Mouse (Mus musculus): ENCODE measurements around the gene Mrpl37. TPM values are rescaled to one million over a fixed set of nuclear protein-coding genes. Genes with fewer than 3 reads are reported as not detected.

Mrpl37 gene
- polyA plus RNA-seq, 2 experiments: 104 to 105 TPM

- no peaks in the 10 kb centered on the region for H3K27me3 ChIP-seq (ENCODE audit: control insufficient read depth, insufficient read depth, low read length)
- H3K9ac ChIP-seq (ENCODE audit: low read depth, low read length, severe bottlenecking): no peak overlapping the region
- H3K27ac ChIP-seq (replicated peaks; ENCODE audit: low read depth, low read length): no peak overlapping the region
- WGBS: 88% methylated on average over 7 of the region's 7 CpGs
- peaks cover 28% of the 10 kb centered on the region; the same call in 1 of the 2 replicates for H3K36me3 ChIP-seq (ENCODE audit: control insufficient read depth, insufficient read depth, low read length)
- ATAC-seq (ENCODE audit: low FRiP score, low read depth): no peak
- no peak for TF ChIP-seq POLR2A (IDR thresholded peaks at IDR 0.05; ENCODE audit: borderline replicate concordance, extremely low read depth, insufficient read depth, insufficient read length)
- H3K4me1 ChIP-seq (ENCODE audit: control insufficient read depth, insufficient read depth, low read length): peaks cover 23% of the 10 kb centered on the region
- H3K4me2 ChIP-seq (replicated peaks; ENCODE audit: low read depth, low read length, severe bottlenecking): no peak overlapping the region
- H3K4me3 ChIP-seq (replicated peaks; ENCODE audit: low read length): no peak overlapping the region
- H3K9me3 ChIP-seq (ENCODE audit: control insufficient read depth, low read length): no peaks in the 10 kb centered on the region
- no peak for DNase-seq (ENCODE audit: low spot score)
Measured at GRCm38 (mm10) chr4:107009548-107009947, 57.1 kb downstream of the Mrpl37 start.

DNA sequence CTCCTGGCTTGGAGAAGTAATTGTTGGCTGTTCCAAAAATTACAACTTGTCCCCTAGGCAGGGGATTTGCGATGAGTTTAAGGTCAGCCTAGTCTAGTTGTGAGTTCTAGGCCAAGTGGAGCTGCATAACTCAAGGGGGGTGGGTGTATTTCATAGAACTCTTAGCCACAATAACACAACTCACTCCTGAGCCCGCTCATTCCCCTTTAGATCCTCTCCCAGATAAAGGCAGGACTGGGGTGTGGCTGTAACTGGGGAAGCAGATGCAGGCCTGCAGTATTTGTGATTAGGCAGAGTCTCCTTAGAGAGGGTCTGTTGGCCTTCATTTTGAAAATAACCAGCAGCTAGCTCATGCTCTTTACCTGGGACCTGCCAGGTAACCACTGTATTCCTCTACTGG, 58.5 kb downstream of the Mrpl37 start:
- Histone ChIP-seq H3K27me3 (ENCODE audit: control insufficient read depth, insufficient read depth, low read length) (no peaks in the 10 kb centered on the region), H3K36me3 (ENCODE audit: control insufficient read depth, insufficient read depth, low read length) (peaks cover 32% of the 10 kb centered on the region; the same call in 1 of the 2 replicates), H3K9ac (ENCODE audit: low read depth, low read length, severe bottlenecking) (no peak overlapping the region), H3K27ac (replicated peaks; ENCODE audit: low read depth, low read length) (no peak overlapping the region), H3K4me3 (replicated peaks; ENCODE audit: low read length) (no peak overlapping the region), H3K4me1 (ENCODE audit: control insufficient read depth, insufficient read depth, low read length) (peaks cover 14% of the 10 kb centered on the region), H3K4me2 (replicated peaks; ENCODE audit: low read depth, low read length, severe bottlenecking) (no peak overlapping the region), H3K9me3 (ENCODE audit: control insufficient read depth, low read length) (no peaks in the 10 kb centered on the region)
- no peak for ATAC-seq (ENCODE audit: low FRiP score, low read depth)
- no peak for DNase-seq (ENCODE audit: low spot score)
- WGBS: 77% methylated on average over 2 of the region's 2 CpGs
- no peak for TF ChIP-seq POLR2A (IDR thresholded peaks at IDR 0.05; ENCODE audit: borderline replicate concordance, extremely low read depth, insufficient read depth, insufficient read length)

DNA sequence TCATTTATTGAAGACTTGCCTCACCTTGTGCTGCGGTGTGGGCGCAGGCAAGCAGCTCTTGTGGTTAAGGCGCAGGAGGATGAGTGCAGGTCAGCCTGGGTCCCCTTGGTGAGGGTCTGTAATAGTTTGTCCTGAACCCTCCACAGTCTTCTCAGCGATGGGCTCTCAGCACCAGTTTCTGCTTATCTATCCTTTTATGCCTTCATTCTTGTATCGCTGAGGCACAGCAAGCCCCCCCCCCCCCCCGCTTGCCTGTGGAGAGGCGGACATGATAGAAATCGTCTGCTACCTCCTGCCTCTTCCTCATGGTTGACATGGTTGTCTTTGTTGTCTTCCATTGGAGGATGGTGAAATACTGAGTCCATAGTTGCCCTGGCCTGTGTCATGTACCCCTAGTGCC, 59.3 kb downstream of the Mrpl37 start:
- no peaks in the 10 kb centered on the region for H3K27me3 ChIP-seq (ENCODE audit: control insufficient read depth, insufficient read depth, low read length)
- H3K4me1 ChIP-seq (ENCODE audit: control insufficient read depth, insufficient read depth, low read length): peaks cover 12% of the 10 kb centered on the region
- no peak for TF ChIP-seq POLR2A (IDR thresholded peaks at IDR 0.05; ENCODE audit: borderline replicate concordance, extremely low read depth, insufficient read depth, insufficient read length)
- DNase-seq (ENCODE audit: low spot score) (no peak), ATAC-seq (ENCODE audit: low FRiP score, low read depth) (no peak)
- no peak overlapping the region for H3K27ac ChIP-seq (replicated peaks; ENCODE audit: low read depth, low read length)
- peaks cover 32% of the 10 kb centered on the region; the same call in 1 of the 2 replicates for H3K36me3 ChIP-seq (ENCODE audit: control insufficient read depth, insufficient read depth, low read length)
- H3K9ac ChIP-seq (ENCODE audit: low read depth, low read length, severe bottlenecking): no peak overlapping the region
- no peak overlapping the region for H3K4me3 ChIP-seq (replicated peaks; ENCODE audit: low read length)
- H3K4me2 ChIP-seq (replicated peaks; ENCODE audit: low read depth, low read length, severe bottlenecking): no peak overlapping the region
- H3K9me3 ChIP-seq (ENCODE audit: control insufficient read depth, low read length): no peaks in the 10 kb centered on the region
- WGBS: 93% methylated on average over 8 of the region's 8 CpGs

DNA sequence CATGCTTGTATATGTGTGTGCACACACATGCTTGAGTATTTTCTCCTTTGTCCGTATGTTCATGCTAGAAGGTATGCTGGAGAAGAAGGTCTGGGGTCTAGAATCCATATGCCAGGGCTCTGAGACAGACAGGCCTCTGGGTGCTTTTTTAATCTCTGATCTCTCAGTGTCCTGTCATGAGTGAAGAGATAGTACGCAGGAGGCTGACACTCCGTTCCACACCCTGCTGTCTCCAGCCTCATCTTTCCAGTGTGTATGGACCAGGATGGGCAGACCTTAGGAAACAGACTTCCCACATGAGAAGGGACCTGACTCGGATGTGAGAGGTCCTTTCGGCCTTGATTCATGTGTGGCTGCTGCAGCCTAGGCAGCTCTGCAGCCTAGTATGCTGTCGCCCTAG, 59.9 kb downstream of the Mrpl37 start:
- Histone ChIP-seq H3K9me3 (ENCODE audit: control insufficient read depth, low read length) (no peaks in the 10 kb centered on the region), H3K9ac (ENCODE audit: low read depth, low read length, severe bottlenecking) (no peak overlapping the region), H3K27ac (replicated peaks; ENCODE audit: low read depth, low read length) (no peak overlapping the region), H3K27me3 (ENCODE audit: control insufficient read depth, insufficient read depth, low read length) (no peaks in the 10 kb centered on the region), H3K4me3 (replicated peaks; ENCODE audit: low read length) (no peak overlapping the region), H3K36me3 (ENCODE audit: control insufficient read depth, insufficient read depth, low read length) (peaks cover 32% of the 10 kb centered on the region; the same call in 1 of the 2 replicates), H3K4me1 (ENCODE audit: control insufficient read depth, insufficient read depth, low read length) (peaks cover 12% of the 10 kb centered on the region), H3K4me2 (replicated peaks; ENCODE audit: low read depth, low read length, severe bottlenecking) (no peak overlapping the region)
- no peak for TF ChIP-seq POLR2A (IDR thresholded peaks at IDR 0.05; ENCODE audit: borderline replicate concordance, extremely low read depth, insufficient read depth, insufficient read length)
- no peak for DNase-seq (ENCODE audit: low spot score)
- 94% methylated on average over 6 of the region's 6 CpGs for WGBS
- no peak for ATAC-seq (ENCODE audit: low FRiP score, low read depth)

DNA sequence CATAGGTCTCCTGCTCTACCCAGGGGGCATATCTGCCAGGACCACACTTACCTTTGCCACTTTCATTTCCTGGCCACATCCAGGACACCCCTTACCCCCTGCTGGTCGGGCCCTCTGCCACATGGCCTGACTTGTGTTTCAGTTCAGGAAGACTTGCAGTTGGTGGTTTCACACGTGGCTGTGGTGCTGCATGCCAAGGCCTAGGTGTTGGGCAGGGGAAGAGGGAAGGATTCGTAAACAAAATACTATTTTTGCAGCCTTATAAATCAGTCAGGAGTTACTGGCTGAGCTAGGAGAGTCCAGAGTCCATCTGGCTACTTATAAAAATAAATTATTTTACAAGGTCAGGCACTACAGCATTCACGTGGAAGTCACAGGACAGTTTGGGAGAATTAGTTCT, 60.4 kb downstream of the Mrpl37 start:
- H3K4me3 ChIP-seq (replicated peaks; ENCODE audit: low read length): no peak overlapping the region
- no peak overlapping the region for H3K4me2 ChIP-seq (replicated peaks; ENCODE audit: low read depth, low read length, severe bottlenecking)
- H3K27ac ChIP-seq (replicated peaks; ENCODE audit: low read depth, low read length): no peak overlapping the region
- 45% methylated on average over 4 of the region's 4 CpGs for WGBS
- H3K36me3 ChIP-seq (ENCODE audit: control insufficient read depth, insufficient read depth, low read length): peaks cover 26% of the 10 kb centered on the region; the same call in 1 of the 2 replicates
- H3K9me3 ChIP-seq (ENCODE audit: control insufficient read depth, low read length): no peaks in the 10 kb centered on the region
- no peak overlapping the region for H3K9ac ChIP-seq (ENCODE audit: low read depth, low read length, severe bottlenecking)
- no peak for ATAC-seq (ENCODE audit: low FRiP score, low read depth)
- TF ChIP-seq POLR2A (IDR thresholded peaks at IDR 0.05; ENCODE audit: borderline replicate concordance, extremely low read depth, insufficient read depth, insufficient read length): no peak
- no peak for DNase-seq (ENCODE audit: low spot score)
- peaks cover 17% of the 10 kb centered on the region for H3K4me1 ChIP-seq (ENCODE audit: control insufficient read depth, insufficient read depth, low read length)
- H3K27me3 ChIP-seq (ENCODE audit: control insufficient read depth, insufficient read depth, low read length): no peaks in the 10 kb centered on the region

Other genes starting within 250 kb of the Mrpl37 start
- gene Ssbp3, start 156.2 kb downstream of the Mrpl37 start, polyA plus RNA-seq (2012; rRNA removed): 191 and 202 TPM in 2 replicates
- 94.3 and 115 TPM in 2 replicates for gene Ssbp3, start 156.2 kb downstream of the Mrpl37 start, polyA plus RNA-seq (2014; fragmentation: Nextera tagmentation; extraction: Ambion mirVana)
- gene Cyb5rl, start 120 bp upstream of the Mrpl37 start, polyA plus RNA-seq (2012; rRNA removed): 8.5 and 10.0 TPM in 2 replicates
- gene Cyb5rl, start 120 bp upstream of the Mrpl37 start, polyA plus RNA-seq (2014; fragmentation: Nextera tagmentation; extraction: Ambion mirVana): 5.4 and 7.3 TPM in 2 replicates
- 0.04 and 0.14 TPM in 2 replicates for gene Cdcp2, start 30.0 kb upstream of the Mrpl37 start, polyA plus RNA-seq (2012; rRNA removed)
- not detected in 2 replicates for gene Cdcp2, start 30.0 kb upstream of the Mrpl37 start, polyA plus RNA-seq (2014; fragmentation: Nextera tagmentation; extraction: Ambion mirVana)
- gene Tmem59, start 111.5 kb upstream of the Mrpl37 start, polyA plus RNA-seq (2012; rRNA removed): 235 and 264 TPM in 2 replicates
- gene Tmem59, start 111.5 kb upstream of the Mrpl37 start, polyA plus RNA-seq (2014; fragmentation: Nextera tagmentation; extraction: Ambion mirVana): 441 and 468 TPM in 2 replicates
- 12.3 and 16.7 TPM in 2 replicates for gene Tceanc2, start 112.2 kb upstream of the Mrpl37 start, polyA plus RNA-seq (2012; rRNA removed)
- gene Tceanc2, start 112.2 kb upstream of the Mrpl37 start, polyA plus RNA-seq (2014; fragmentation: Nextera tagmentation; extraction: Ambion mirVana): 27.6 and 29.8 TPM in 2 replicates
- gene Ldlrad1, start 142.3 kb upstream of the Mrpl37 start, polyA plus RNA-seq (2012; rRNA removed): 0.05 and 0.06 TPM in 2 replicates
- gene Ldlrad1, start 142.3 kb upstream of the Mrpl37 start, polyA plus RNA-seq (2014; fragmentation: Nextera tagmentation; extraction: Ambion mirVana): 0.17 TPM in 1 of 2 replicates, not detected in the other
- gene Lrrc42, start 186.7 kb upstream of the Mrpl37 start, polyA plus RNA-seq (2012; rRNA removed): 52.2 and 60.1 TPM in 2 replicates
- 82.4 and 90.5 TPM in 2 replicates for gene Lrrc42, start 186.7 kb upstream of the Mrpl37 start, polyA plus RNA-seq (2014; fragmentation: Nextera tagmentation; extraction: Ambion mirVana)
- 25.5 and 31.5 TPM in 2 replicates for gene Hspb11, start 186.7 kb upstream of the Mrpl37 start, polyA plus RNA-seq (2012; rRNA removed)
- gene Hspb11, start 186.7 kb upstream of the Mrpl37 start, polyA plus RNA-seq (2014; fragmentation: Nextera tagmentation; extraction: Ambion mirVana): 44.2 and 51.0 TPM in 2 replicates
- gene Dio1, start 240.3 kb upstream of the Mrpl37 start, polyA plus RNA-seq (2012; rRNA removed): 0.06 and 0.09 TPM in 2 replicates
- gene Dio1, start 240.3 kb upstream of the Mrpl37 start, polyA plus RNA-seq (2014; fragmentation: Nextera tagmentation; extraction: Ambion mirVana): not detected in 2 replicates
- 35.8 and 44.3 TPM in 2 replicates for gene Yipf1, start 247.5 kb upstream of the Mrpl37 start, polyA plus RNA-seq (2012; rRNA removed)
- 55.2 and 59.6 TPM in 2 replicates for gene Yipf1, start 247.5 kb upstream of the Mrpl37 start, polyA plus RNA-seq (2014; fragmentation: Nextera tagmentation; extraction: Ambion mirVana)